Mouse (Mus musculus): ENCODE results near the gene Gm20388. TPM values are rescaled to one million over a fixed set of nuclear protein-coding genes. Genes with fewer than 3 reads are reported as not detected.

Gene Gm20388
- total RNA-seq, 1 experiment, result 27.0 TPM

- no peak for TF ChIP-seq MAFK (IDR thresholded peaks at IDR 0.05; ENCODE audit: insufficient read depth, low read depth, low read length)
- no peak for TF ChIP-seq ZNF384 (IDR thresholded peaks at IDR 0.05; ENCODE audit: low read depth, low read length)
- TF ChIP-seq ZC3H11A (IDR thresholded peaks at IDR 0.05; ENCODE audit: borderline replicate concordance, low read depth, low read length), result no peak
- no peak for TF ChIP-seq CHD2 (IDR thresholded peaks at IDR 0.05; ENCODE audit: low read depth, low read length)
- TF ChIP-seq HCFC1 (IDR thresholded peaks at IDR 0.05; ENCODE audit: borderline replicate concordance, insufficient read depth, low read length), result no peak
- DNase-seq (ENCODE audit: low read depth, low spot score), result no peak
These were observed 1950.6 kb downstream of the Gm20388 start for GRCm38 (mm10) chr8:121861276-121861675.

DNA sequence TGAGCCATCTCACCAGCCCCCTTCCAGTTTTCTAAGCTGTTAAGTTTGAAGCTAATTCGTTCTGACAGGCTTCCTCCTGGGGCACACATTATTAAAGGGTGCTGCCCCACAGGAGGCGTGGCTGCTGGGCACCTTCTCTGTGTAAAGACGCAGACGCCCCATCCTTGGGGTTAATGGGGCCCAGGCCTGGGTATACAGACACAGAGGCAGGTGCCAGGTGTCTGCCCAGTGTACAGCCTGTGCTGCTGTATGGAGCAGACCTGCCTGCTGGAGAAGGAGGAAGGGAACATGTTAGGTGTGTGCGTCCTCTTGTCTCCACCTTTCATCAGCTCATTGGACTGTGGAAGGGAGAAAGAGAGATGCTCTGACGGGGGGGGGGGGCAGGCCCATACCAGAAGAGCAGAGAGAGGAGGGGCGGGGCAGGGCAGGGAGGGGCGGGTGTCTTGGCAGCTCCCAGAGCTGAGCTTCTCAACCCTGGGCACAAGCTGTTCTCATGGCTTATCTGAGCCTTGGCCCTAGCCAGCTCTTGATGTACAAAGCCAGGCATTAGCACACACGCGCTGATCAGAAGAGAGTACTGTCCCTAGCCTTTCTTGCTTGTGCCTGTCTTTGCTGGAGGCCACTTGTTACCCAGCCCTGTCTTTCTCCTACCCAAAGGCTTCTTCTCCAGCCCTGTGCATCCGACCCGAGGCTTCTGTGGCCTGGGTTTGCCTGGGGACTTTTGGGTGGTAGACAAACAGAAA lies 1951.3 kb downstream of the Gm20388 start:
- no peak for TF ChIP-seq ZC3H11A (IDR thresholded peaks at IDR 0.05; ENCODE audit: borderline replicate concordance, low read depth, low read length)
- no peak for TF ChIP-seq CHD2 (IDR thresholded peaks at IDR 0.05; ENCODE audit: low read depth, low read length)
- TF ChIP-seq ZNF384 (IDR thresholded peaks at IDR 0.05; ENCODE audit: low read depth, low read length), result no peak
- no peak for TF ChIP-seq MAFK (IDR thresholded peaks at IDR 0.05; ENCODE audit: insufficient read depth, low read depth, low read length)
- no peak for TF ChIP-seq HCFC1 (IDR thresholded peaks at IDR 0.05; ENCODE audit: borderline replicate concordance, insufficient read depth, low read length)
- peak overlapping the region; percentile 14; the same call in 1 of the 2 replicates for H3K9ac ChIP-seq (ENCODE audit: insufficient read depth, low read depth, low read length, poor library complexity, severe bottlenecking)
- peaks cover 0 to 8% of the 10 kb centered on the region in 2 experiments; a peak in 1 of 4 replicates for H3K4me1 ChIP-seq (ENCODE audit: control insufficient read depth in 2 of 2, insufficient read depth in 2 of 2, low read length in 2 of 2, poor library complexity in 1 of 2)
- no peak overlapping the region for H3K27ac ChIP-seq (ENCODE audit: insufficient read depth, low read depth, low read length, poor library complexity, severe bottlenecking)
- in situ Hi-C loops (cut with MboI; ENCODE audit: low sequenced_read_pairs in 2 of 2, unreplicated experiment in 2 of 2), result no loop called here
- H3K4me3 ChIP-seq (ENCODE audit: insufficient read depth in 1 of 2, low read depth in 1 of 2, low read length in 2 of 2, poor library complexity in 1 of 2, severe bottlenecking in 1 of 2), result peak overlapping the region in 1 of 2 experiments; percentile 5; a peak in 1 of 4 replicates
- DNase-seq (ENCODE audit: low read depth, low spot score), result no peak
- no peaks in the 10 kb centered on the region for H3K9me3 ChIP-seq (ENCODE audit: control insufficient read depth, insufficient read depth, low read depth, low read length)
- no peaks in the 10 kb centered on the region for H3K36me3 ChIP-seq (ENCODE audit: control insufficient read depth, insufficient read depth, low read length, poor library complexity, severe bottlenecking)

More at GRCm38 (mm10) chr8:121861276-121861675, 1950.6 kb downstream of the Gm20388 start:
- no peaks in the 10 kb centered on the region for H3K9me3 ChIP-seq (ENCODE audit: control insufficient read depth, insufficient read depth, low read depth, low read length)
- in situ Hi-C loops (cut with MboI; ENCODE audit: low sequenced_read_pairs in 2 of 2, unreplicated experiment in 2 of 2), result no loop called here
- H3K4me1 ChIP-seq (ENCODE audit: control insufficient read depth in 2 of 2, insufficient read depth in 2 of 2, low read length in 2 of 2, poor library complexity in 1 of 2), result peaks cover 0 to 8% of the 10 kb centered on the region in 2 experiments; a peak in 1 of 4 replicates
- no peak overlapping the region for H3K4me3 ChIP-seq (ENCODE audit: insufficient read depth in 1 of 2, low read depth in 1 of 2, low read length in 2 of 2, poor library complexity in 1 of 2, severe bottlenecking in 1 of 2)
- no peak overlapping the region for H3K27ac ChIP-seq (ENCODE audit: insufficient read depth, low read depth, low read length, poor library complexity, severe bottlenecking)
- no peak overlapping the region for H3K9ac ChIP-seq (ENCODE audit: insufficient read depth, low read depth, low read length, poor library complexity, severe bottlenecking)
- no peaks in the 10 kb centered on the region for H3K36me3 ChIP-seq (ENCODE audit: control insufficient read depth, insufficient read depth, low read length, poor library complexity, severe bottlenecking)

GRCm38 (mm10) chr8:121865356-121865755 lies 1954.7 kb downstream of the Gm20388 start:
- H3K9ac ChIP-seq (ENCODE audit: insufficient read depth, low read depth, low read length, poor library complexity, severe bottlenecking), result no peak overlapping the region
- no peak for DNase-seq (ENCODE audit: low read depth, low spot score)
- peaks cover 0 to 12% of the 10 kb centered on the region in 2 experiments; a peak in 1 of 4 replicates for H3K4me1 ChIP-seq (ENCODE audit: control insufficient read depth in 2 of 2, insufficient read depth in 2 of 2, low read length in 2 of 2, poor library complexity in 1 of 2)
- no peaks in the 10 kb centered on the region for H3K9me3 ChIP-seq (ENCODE audit: control insufficient read depth, insufficient read depth, low read depth, low read length)
- in situ Hi-C loops (cut with MboI; ENCODE audit: low sequenced_read_pairs in 2 of 2, unreplicated experiment in 2 of 2), result no loop called here
- H3K36me3 ChIP-seq (ENCODE audit: control insufficient read depth, insufficient read depth, low read length, poor library complexity, severe bottlenecking), result no peaks in the 10 kb centered on the region
- H3K4me3 ChIP-seq (ENCODE audit: insufficient read depth in 1 of 2, low read depth in 1 of 2, low read length in 2 of 2, poor library complexity in 1 of 2, severe bottlenecking in 1 of 2), result no peak overlapping the region
- H3K27ac ChIP-seq (ENCODE audit: insufficient read depth, low read depth, low read length, poor library complexity, severe bottlenecking), result no peak overlapping the region
- no peak for TF ChIP-seq ZC3H11A (IDR thresholded peaks at IDR 0.05; ENCODE audit: borderline replicate concordance, low read depth, low read length)

DNA sequence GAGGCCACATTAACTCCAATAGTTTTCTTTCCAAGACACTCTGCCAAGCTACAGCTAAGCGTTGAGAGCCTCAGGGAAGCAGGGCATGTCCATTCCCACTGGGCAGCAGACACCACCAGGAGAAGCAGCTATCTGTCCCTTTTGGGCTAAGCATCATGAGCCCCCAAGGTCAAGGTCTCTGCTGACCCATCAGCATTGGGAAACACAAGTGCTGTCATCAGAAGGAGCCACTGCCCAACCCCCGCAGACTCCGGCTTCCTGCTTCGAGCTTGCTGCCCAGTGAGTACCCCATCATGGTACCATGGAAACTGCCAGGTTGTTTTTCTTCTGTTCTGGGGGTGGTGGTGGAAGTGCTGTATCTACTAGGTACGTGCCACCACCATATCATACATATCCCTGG lies 1957.6 kb downstream of the Gm20388 start:
- Histone ChIP-seq H3K9ac (ENCODE audit: insufficient read depth, low read depth, low read length, poor library complexity, severe bottlenecking) (no peak overlapping the region), H3K4me3 (ENCODE audit: insufficient read depth in 1 of 2, low read depth in 1 of 2, low read length in 2 of 2, poor library complexity in 1 of 2, severe bottlenecking in 1 of 2) (no peak overlapping the region), H3K9me3 (ENCODE audit: control insufficient read depth, insufficient read depth, low read depth, low read length) (no peaks in the 10 kb centered on the region), H3K27ac (ENCODE audit: insufficient read depth, low read depth, low read length, poor library complexity, severe bottlenecking) (no peak overlapping the region), H3K36me3 (ENCODE audit: control insufficient read depth, insufficient read depth, low read length, poor library complexity, severe bottlenecking) (no peaks in the 10 kb centered on the region), H3K4me1 (ENCODE audit: control insufficient read depth in 2 of 2, insufficient read depth in 2 of 2, low read length in 2 of 2, poor library complexity in 1 of 2) (peaks cover 0 to 12% of the 10 kb centered on the region in 2 experiments; a peak in 1 of 4 replicates)
- TF ChIP-seq CHD2 (IDR thresholded peaks at IDR 0.05; ENCODE audit: low read depth, low read length) (no peak), ZC3H11A (IDR thresholded peaks at IDR 0.05; ENCODE audit: borderline replicate concordance, low read depth, low read length) (no peak), ZNF384 (IDR thresholded peaks at IDR 0.05; ENCODE audit: low read depth, low read length) (no peak), HCFC1 (IDR thresholded peaks at IDR 0.05; ENCODE audit: borderline replicate concordance, insufficient read depth, low read length) (no peak), MAFK (IDR thresholded peaks at IDR 0.05; ENCODE audit: insufficient read depth, low read depth, low read length) (no peak)
- in situ Hi-C loops (cut with MboI; ENCODE audit: low sequenced_read_pairs in 2 of 2, unreplicated experiment in 2 of 2), result no loop called here
- no peak for DNase-seq (ENCODE audit: low read depth, low spot score)
